Mouse (Mus musculus) cortical plate, adult 2 months (tissue): Measurements from ENCODE around the gene Rhox2b. TPM values are rescaled to one million over a fixed set of nuclear protein-coding genes. Genes with fewer than 3 reads are reported as not detected.
"Not testable (repeated sequence)": the region's sequence is repeated elsewhere in the genome, so short reads cannot be mapped to it uniquely, and the experiment has no call there.

ENCODE experiments used
- H3K27ac ChIP-seq: fragments of 200-500 bp; 2 replicates; pipeline ENCODE4 v1.5.1; 2012; ENCODE audit warnings: low read length, control low read depth, inconsistent platforms; ENCODE audit not compliant: insufficient read depth
- H3K4me1 ChIP-seq: fragments of 200-500 bp; 2 replicates; pipeline ENCODE4 v1.6.1; 2011; ENCODE audit warnings: low read length; ENCODE audit not compliant: control insufficient read depth, insufficient read depth
- H3K4me3 ChIP-seq: fragments of 200-500 bp; 2 replicates; pipeline ENCODE4 v1.5.1; 2011; ENCODE audit warnings: mild to moderate bottlenecking, low read length, control low read depth; ENCODE audit not compliant: insufficient read depth
- polyA plus RNA-seq: library from polyadenylated mRNA; depleted of rRNA; stranded (reverse); fragments of >200 nt; gene quantifications from 2 replicates; pipeline ENCODE4 v1.2.3, GENCODE M21; 2012; rRNA removed

The Rhox2b gene
- not detected in 2 replicates for polyA plus RNA-seq

- H3K4me1 ChIP-seq, H3K27ac ChIP-seq: not testable (repeated sequence)
These were observed at the start of gene Rhox2b for GRCm38 (mm10) chrX:37411767-37412166. TSS of gene Rhox2b (plus strand) at chrX:37412067.

GRCm38 (mm10) chrX:37379728-37380127, 32.1 kb upstream of the Rhox2b start, which contains the start of gene Rhox3a2:
TSS of gene Rhox3a2 (plus strand) at chrX:37380028.
- not testable (repeated sequence) for H3K27ac ChIP-seq, H3K4me1 ChIP-seq, H3K4me3 ChIP-seq

More at GRCm38 (mm10) chrX:37411767-37412166, at the start of gene Rhox2b:
- not testable (repeated sequence) for H3K4me3 ChIP-seq

GRCm38 (mm10) chrX:37390548-37390947, 21.3 kb upstream of the Rhox2b start, which contains the start of gene Rhox4a2:
TSS of gene Rhox4a2 (plus strand) at chrX:37390848.
- H3K4me3 ChIP-seq, H3K4me1 ChIP-seq, H3K27ac ChIP-seq: not testable (repeated sequence)

GRCm38 (mm10) chrX:37432194-37432593, 20.3 kb downstream of the Rhox2b start, which contains the start of gene Rhox4b:
TSS of gene Rhox4b (plus strand) at chrX:37432494.
- not testable (repeated sequence) for H3K4me1 ChIP-seq, H3K4me3 ChIP-seq, H3K27ac ChIP-seq

GRCm38 (mm10) chrX:37453380-37453779, 41.5 kb downstream of the Rhox2b start, which contains the start of gene Rhox2c:
TSS of gene Rhox2c (plus strand) at chrX:37453680.
- not testable (repeated sequence) for H3K27ac ChIP-seq, H3K4me3 ChIP-seq, H3K4me1 ChIP-seq

- not testable (repeated sequence) for H3K4me1 ChIP-seq, H3K27ac ChIP-seq, H3K4me3 ChIP-seq
These were observed 46.4 kb downstream of the Rhox2b start, which contains the start of gene Rhox3c for GRCm38 (mm10) chrX:37458285-37458684. TSS of gene Rhox3c (plus strand) at chrX:37458585.

Other genes with a start within 250 kb of the Rhox2b start
- 0.08 TPM in 1 of 2 replicates, not detected in the other for gene Akap14, start 243.2 kb upstream of the Rhox2b start, polyA plus RNA-seq
- 473 and 556 TPM in 2 replicates for gene Ndufa1, start 220.9 kb upstream of the Rhox2b start, polyA plus RNA-seq
- gene Rnf113a1, start 220.8 kb upstream of the Rhox2b start, polyA plus RNA-seq, result 7.8 and 8.1 TPM in 2 replicates
- not detected in 2 replicates for gene Gm9, start 201.0 kb upstream of the Rhox2b start, polyA plus RNA-seq
- not detected in 2 replicates for gene Rhox1, start 189.8 kb upstream of the Rhox2b start, polyA plus RNA-seq
- not detected in 2 replicates for gene Rhox2a, start 167.1 kb upstream of the Rhox2b start, polyA plus RNA-seq
- not detected in 2 replicates for gene Rhox3a, start 162.1 kb upstream of the Rhox2b start, polyA plus RNA-seq
- not detected in 2 replicates for gene Rhox4a, start 146.7 kb upstream of the Rhox2b start, polyA plus RNA-seq
- gene Rhox3a2, start 32.0 kb upstream of the Rhox2b start, polyA plus RNA-seq, result not detected in 2 replicates
- gene Rhox4a2, start 21.2 kb upstream of the Rhox2b start, polyA plus RNA-seq, result not detected in 2 replicates
- not detected in 2 replicates for gene Rhox4b, start 20.4 kb downstream of the Rhox2b start, polyA plus RNA-seq
- gene Rhox2c, start 41.6 kb downstream of the Rhox2b start, polyA plus RNA-seq, result not detected in 2 replicates
- gene Rhox3c, start 46.5 kb downstream of the Rhox2b start, polyA plus RNA-seq, result not detected in 2 replicates
- gene Rhox4c, start 68.3 kb downstream of the Rhox2b start, polyA plus RNA-seq, result not detected in 2 replicates
- gene Rhox2d, start 81.4 kb downstream of the Rhox2b start, polyA plus RNA-seq, result not detected in 2 replicates
- not detected in 2 replicates for gene Rhox4d, start 102.3 kb downstream of the Rhox2b start, polyA plus RNA-seq
- gene Rhox2e, start 118.4 kb downstream of the Rhox2b start, polyA plus RNA-seq, result not detected in 2 replicates
- not detected in 2 replicates for gene Rhox3e, start 130.0 kb downstream of the Rhox2b start, polyA plus RNA-seq
- gene Rhox4e, start 145.3 kb downstream of the Rhox2b start, polyA plus RNA-seq, result not detected in 2 replicates
- gene Rhox2f, start 159.3 kb downstream of the Rhox2b start, polyA plus RNA-seq, result not detected in 2 replicates
- not detected in 2 replicates for gene Rhox3f, start 168.9 kb downstream of the Rhox2b start, polyA plus RNA-seq
- gene Rhox4f, start 195.6 kb downstream of the Rhox2b start, polyA plus RNA-seq, result not detected in 2 replicates
- gene Rhox3g, start 216.5 kb downstream of the Rhox2b start, polyA plus RNA-seq, result not detected in 2 replicates
- not detected in 2 replicates for gene Rhox2g, start 231.4 kb downstream of the Rhox2b start, polyA plus RNA-seq
- gene Rhox4g, start 239.3 kb downstream of the Rhox2b start, polyA plus RNA-seq, result not detected in 2 replicates